Comparison of ENCODE assay signal across 8 mouse cellular contexts in genomic region chr17:80726821-80727220, GRCm38 (mm10). TPM values are rescaled to one million over a fixed set of nuclear protein-coding genes. Genes with fewer than 3 reads are reported as not detected.
DNase-seq lines count a peak whose midpoint lies in the region; ATAC-seq and TF ChIP-seq lines count a peak whose summit lies in the region.

No protein-coding gene starts in this region.

- 14% methylated on average over 8 of the region's 8 CpGs for WGBS in heart, embryonic 14.5 days
- 13% methylated on average over 8 of the region's 8 CpGs for WGBS in midbrain, embryonic 12.5 days

- peak overlapping the region; percentile 69 for H3K4me3 ChIP-seq in cortical plate, adult 2 months (ENCODE audit: insufficient read depth, low read length)
- H3K4me3 ChIP-seq in heart, embryonic 14.5 days (ENCODE audit: control insufficient read depth in 1 of 2, insufficient read depth in 1 of 2, low read depth in 1 of 2, low read length in 2 of 2): peak overlapping the region; percentile 94 to 95
- peak overlapping the region; percentile 90 for H3K4me3 ChIP-seq in midbrain, embryonic 12.5 days

- TF ChIP-seq CTCF in cortical plate, adult 2 months (IDR thresholded peaks at IDR 0.05; ENCODE audit: extremely low read depth, insufficient read depth, low read length): no peak

- H3K9me3 ChIP-seq in heart, embryonic 14.5 days (ENCODE audit: control insufficient read depth, low read length): 0 out of 2 replicates have a peak, but pooled peaks cover 4% of the 10 kb centered on the region
- H3K9me3 ChIP-seq in midbrain, embryonic 12.5 days: no peaks in the 10 kb centered on the region

- peak; percentile 27 for DNase-seq in embryo, embryonic 10 days (ENCODE audit: low spot score)
- no peak for DNase-seq in embryo, embryonic 9.5 days (ENCODE audit: extremely low spot score)
- peak; percentile 62 to 73 for DNase-seq in kidney, postnatal 25 days
- no peak for DNase-seq in urinary bladder, postnatal 25 days (ENCODE audit: low spot score)

- H3K4me2 ChIP-seq in heart, embryonic 14.5 days (ENCODE audit: low read length): peak overlapping the region; percentile 80
- H3K4me2 ChIP-seq in midbrain, embryonic 12.5 days (replicated peaks): peak overlapping the region; percentile 66

- TF ChIP-seq POLR2A in cortical plate, adult 2 months (IDR thresholded peaks at IDR 0.05; ENCODE audit: extremely low read depth, insufficient read depth, low read length): no peak

- no peak for ATAC-seq in heart, embryonic 14.5 days (ENCODE audit: insufficient number of reproducible peaks, insufficient read depth, low FRiP score, low read depth)
- ATAC-seq in midbrain, embryonic 12.5 days (ENCODE audit: low FRiP score, low read depth): no peak
- ATAC-seq in CD4-positive, CD25-positive, alpha-beta regulatory T cell, adult 4 months: no peak

- H3K4me1 ChIP-seq in cortical plate, adult 2 months (ENCODE audit: control insufficient read depth, insufficient read depth, low read length): peaks cover 10% of the 10 kb centered on the region
- H3K4me1 ChIP-seq in heart, embryonic 14.5 days (ENCODE audit: control insufficient read depth in 2 of 2, insufficient read depth in 2 of 2, low read length in 2 of 2): peaks cover 10 to 57% of the 10 kb centered on the region in 2 experiments
- H3K4me1 ChIP-seq in midbrain, embryonic 12.5 days: peaks cover 32% of the 10 kb centered on the region

- no peak overlapping the region for H3K27ac ChIP-seq in cortical plate, adult 2 months (ENCODE audit: insufficient read depth, low read length)
- peak overlapping the region; percentile 21 to 98; a peak in 3 of 4 replicates for H3K27ac ChIP-seq in heart, embryonic 14.5 days (replicated peaks in 1 of 2; ENCODE audit: control insufficient read depth in 1 of 2, insufficient read depth in 1 of 2, low read depth in 2 of 2, low read length in 2 of 2)
- H3K27ac ChIP-seq in midbrain, embryonic 12.5 days (replicated peaks): no peak overlapping the region

- H3K27me3 ChIP-seq in heart, embryonic 14.5 days (ENCODE audit: control insufficient read depth, insufficient read depth, low read length): no peaks in the 10 kb centered on the region
- no peaks in the 10 kb centered on the region for H3K27me3 ChIP-seq in midbrain, embryonic 12.5 days

- H3K9ac ChIP-seq in heart, embryonic 14.5 days (ENCODE audit: low read length): peak overlapping the region; percentile 98
- peak overlapping the region; percentile 97 for H3K9ac ChIP-seq in midbrain, embryonic 12.5 days (replicated peaks)

- no peaks in the 10 kb centered on the region for H3K36me3 ChIP-seq in heart, embryonic 14.5 days (ENCODE audit: control insufficient read depth, insufficient read depth, low read length)
- peaks cover 5% of the 10 kb centered on the region; the same call in 1 of the 2 replicates for H3K36me3 ChIP-seq in midbrain, embryonic 12.5 days

RNA-seq across cellular contexts. Expression of gene Map4k3, which starts 1.5 kb away (rescaled TPM):
- 46.7 and 49.4 TPM in 2 replicates for polyA plus RNA-seq in cortical plate, adult 2 months (2012; rRNA removed)
- polyA plus RNA-seq in heart, embryonic 14.5 days (2014; fragmentation: Nextera tagmentation; extraction: Ambion mirVana): 29.1 and 29.6 TPM in 2 replicates
- polyA plus RNA-seq in midbrain, embryonic 12.5 days (2016; fragmentation: Nextera tagmentation; extraction: Ambion mirVana): 31.3 and 34.4 TPM in 2 replicates
- 1 to 10 TPM; 3.3 to 6.3 TPM for polyA plus RNA-seq in CD4-positive, CD25-positive, alpha-beta regulatory T cell, adult 4 months (2017; shearing (Covaris generic))

Comparison
In these comparisons a context has a peak if more than half of its experiments do, and no peak if none do; other contexts are left out.
1. DNase-seq: peak in embryo, embryonic 10 days (single experiment) and kidney, postnatal 25 days (2 of 2); none in embryo, embryonic 9.5 days (single experiment) and urinary bladder, postnatal 25 days (single experiment).
2. H3K27ac ChIP-seq: peak in heart, embryonic 14.5 days (2 of 2); none in cortical plate, adult 2 months (single experiment) and midbrain, embryonic 12.5 days (single experiment).
3. Peak in every context shown above with its lines, with median percentiles within 50 percentile points of each other: H3K4me3 ChIP-seq.